Mouse (Mus musculus): ENCODE results near the gene Cadm2. TPM values are rescaled to one million over a fixed set of nuclear protein-coding genes. Genes with fewer than 3 reads are reported as not detected.

Gene Cadm2
- 2.6 and 3.0 TPM in 2 replicates for polyA plus RNA-seq (2012; rRNA removed)

DNA sequence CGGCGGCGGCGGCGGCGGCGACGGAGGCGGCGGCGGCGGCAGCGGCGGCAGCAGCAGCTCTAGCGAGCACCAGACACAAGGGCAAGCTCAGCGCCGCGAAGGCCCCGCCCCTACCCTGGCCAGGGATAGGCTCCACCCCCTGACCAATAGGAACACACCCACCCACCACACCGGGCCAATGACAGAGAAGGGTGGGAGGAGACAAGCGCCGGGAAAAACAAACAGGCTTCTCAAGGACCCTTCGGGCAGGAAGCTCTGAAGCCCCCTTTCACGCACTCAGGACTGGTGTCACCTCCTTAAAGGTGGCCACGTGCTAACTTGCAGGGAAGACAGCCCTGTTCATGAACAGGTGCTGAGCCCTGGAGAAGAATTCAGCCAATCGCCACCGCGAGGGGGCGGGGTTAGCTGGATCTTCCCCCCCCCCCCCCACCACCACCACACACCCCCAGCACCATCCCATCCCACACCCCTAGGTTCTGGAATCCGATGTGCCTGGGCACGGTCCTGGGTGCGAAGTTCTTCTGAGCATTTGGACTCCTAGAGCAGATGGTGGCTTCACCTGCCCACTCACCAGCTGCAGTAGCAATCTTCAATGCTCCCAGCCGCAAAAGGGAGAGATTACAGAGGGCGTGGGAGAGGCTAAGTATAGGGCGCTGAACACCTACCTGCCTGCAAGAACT lies at the start of gene Cadm2:
Cadm2 (minus strand) TSS at position 83 of the 680 bp plus-strand sequence.

All from central nervous system, embryonic 11.5 days (tissue).